Mouse (Mus musculus): ENCODE measurements around the gene Gm10974. TPM values are rescaled to one million over a fixed set of nuclear protein-coding genes. Genes with fewer than 3 reads are reported as not detected.

The Gm10974 gene
- polyA plus RNA-seq, 1 experiment from 2014 or later, result not detected

DNA sequence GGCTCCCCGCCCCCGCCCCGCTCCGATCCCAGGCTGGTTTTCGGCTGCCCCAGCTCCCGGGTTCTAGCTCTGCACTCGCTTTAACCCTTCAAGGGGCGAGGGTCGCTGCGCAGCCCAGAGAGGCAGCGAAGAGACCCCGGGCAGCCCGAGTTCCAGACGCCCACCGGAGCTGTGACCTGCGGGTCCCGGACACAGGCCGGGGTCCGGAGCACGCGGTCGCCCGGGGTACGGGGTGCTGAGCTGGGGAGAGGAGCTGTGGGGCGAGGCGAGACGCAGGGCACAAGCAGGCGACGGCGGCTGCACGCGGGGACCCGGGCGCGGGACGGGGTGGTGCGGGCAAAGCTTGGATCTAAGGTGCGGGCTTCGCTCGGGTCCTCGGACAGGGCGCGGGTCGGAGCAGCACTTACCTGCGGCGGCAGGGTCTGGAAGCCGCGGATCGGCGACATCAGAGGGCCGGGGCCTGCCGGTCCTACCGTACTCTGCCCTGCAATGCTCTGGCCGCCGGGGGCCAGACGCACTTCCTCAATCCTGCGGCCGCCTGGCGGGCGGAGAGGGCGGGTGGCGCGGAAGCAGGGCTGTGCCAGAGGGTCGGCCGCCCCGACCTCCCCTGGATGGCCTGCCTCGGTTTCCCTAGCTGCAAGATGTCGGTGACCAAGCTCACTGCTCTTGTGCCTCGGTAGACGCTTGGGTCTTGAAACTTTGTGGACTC lies 22.3 kb downstream of the Gm10974 start, which contains the start of gene Lrrk1:
TSS of gene Lrrk1 (minus strand) at position 538 of the 709 bp plus-strand sequence.
- Histone ChIP-seq H3K4me1 (peaks cover 6% of the 10 kb centered on the region; the same call in 1 of the 2 replicates), H3K36me3 (no peaks in the 10 kb centered on the region), H3K9ac (peak within 1 kb of the TSS; percentile 36), H3K4me2 (replicated peaks) (peak within 1 kb of the TSS; percentile 95), H3K4me3 (peak within 1 kb of the TSS; percentile 40), H3K9me3 (no peaks in the 10 kb centered on the region), H3K27ac (no peak within 1 kb of the TSS), H3K27me3 (replicated peaks) (0 out of 2 replicates have a peak, but pooled peaks cover 2% of the 10 kb centered on the region)
- WGBS, result under 1% methylated on average over 70 of the region's 70 CpGs
- ATAC-seq (ENCODE audit: low FRiP score, low read depth), result peak; percentile 87

- H3K4me1 ChIP-seq, result peaks cover 6% of the 10 kb centered on the region; the same call in 1 of the 2 replicates
- ATAC-seq (ENCODE audit: low FRiP score, low read depth), result peak; percentile 45; the same call in 1 of the 2 replicates
- H3K36me3 ChIP-seq, result no peaks in the 10 kb centered on the region
- H3K4me2 ChIP-seq (replicated peaks), result peak overlapping the region; percentile 95
- no peaks in the 10 kb centered on the region for H3K9me3 ChIP-seq
- 17% methylated on average over 28 of the region's 28 CpGs for WGBS
- H3K9ac ChIP-seq, result peak overlapping the region; percentile 36
- H3K27me3 ChIP-seq (replicated peaks), result 0 out of 2 replicates have a peak, but pooled peaks cover 2% of the 10 kb centered on the region
- no peak overlapping the region for H3K27ac ChIP-seq
- H3K4me3 ChIP-seq, result peak overlapping the region; percentile 40
Observed at GRCm38 (mm10) chr7:66388621-66389532, 23.2 kb downstream of the Gm10974 start.

- H3K9ac ChIP-seq, result no peak overlapping the region
- no peaks in the 10 kb centered on the region for H3K27me3 ChIP-seq (replicated peaks)
- no peak overlapping the region for H3K4me3 ChIP-seq
- 40% methylated on average over 3 of the region's 3 CpGs for WGBS
- H3K27ac ChIP-seq, result no peak overlapping the region
- H3K36me3 ChIP-seq, result no peaks in the 10 kb centered on the region
- no peaks in the 10 kb centered on the region for H3K9me3 ChIP-seq
- peaks cover 11% of the 10 kb centered on the region for H3K4me1 ChIP-seq
- no peak for ATAC-seq (ENCODE audit: low FRiP score, low read depth)
- H3K4me2 ChIP-seq (replicated peaks), result no peak overlapping the region
Observed at GRCm38 (mm10) chr7:66397288-66397687, 31.6 kb downstream of the Gm10974 start.

DNA sequence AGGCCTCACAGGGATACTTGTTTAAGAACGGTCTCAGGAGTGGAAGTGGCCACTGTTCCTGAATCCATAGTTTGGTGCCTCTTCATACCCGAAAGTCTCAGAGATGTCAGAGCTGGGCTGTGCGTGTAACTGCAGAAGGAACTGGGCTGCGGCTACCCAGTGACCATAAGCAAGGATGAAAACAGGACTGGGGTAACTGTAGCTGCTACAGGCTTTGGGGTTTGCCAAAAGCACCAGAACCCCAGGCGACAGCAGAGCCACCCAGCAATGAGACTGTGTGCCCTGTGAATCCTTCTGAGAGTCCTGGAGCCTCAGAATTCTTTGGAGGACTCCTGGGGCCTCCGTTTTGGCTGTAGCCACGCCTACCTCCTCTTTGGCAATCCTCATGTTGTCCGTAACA lies 35.9 kb downstream of the Gm10974 start:
- ATAC-seq (ENCODE audit: low FRiP score, low read depth), result no peak
- WGBS, result 42% methylated on average over 8 of the region's 8 CpGs

GRCm38 (mm10) chr7:66402876-66403275 lies 37.2 kb downstream of the Gm10974 start:
- 86% methylated on average over 5 of the region's 5 CpGs for WGBS
- Histone ChIP-seq H3K4me2 (replicated peaks) (no peak overlapping the region), H3K27me3 (replicated peaks) (no peaks in the 10 kb centered on the region), H3K9me3 (no peaks in the 10 kb centered on the region), H3K4me3 (no peak overlapping the region), H3K36me3 (no peaks in the 10 kb centered on the region), H3K27ac (no peak overlapping the region), H3K9ac (no peak overlapping the region), H3K4me1 (peaks cover 19% of the 10 kb centered on the region)
- no peak for ATAC-seq (ENCODE audit: low FRiP score, low read depth)

More for the DNA sequence above, 35.9 kb downstream of the Gm10974 start:
- Histone ChIP-seq H3K9ac (no peak overlapping the region), H3K4me2 (replicated peaks) (no peak overlapping the region), H3K27me3 (replicated peaks) (no peaks in the 10 kb centered on the region), H3K4me3 (no peak overlapping the region), H3K4me1 (peaks cover 19% of the 10 kb centered on the region), H3K27ac (no peak overlapping the region), H3K36me3 (no peaks in the 10 kb centered on the region), H3K9me3 (no peaks in the 10 kb centered on the region)

GRCm38 (mm10) chr7:66404141-66404540 lies 38.4 kb downstream of the Gm10974 start:
- Histone ChIP-seq H3K36me3 (no peaks in the 10 kb centered on the region), H3K27me3 (replicated peaks) (no peaks in the 10 kb centered on the region), H3K9ac (no peak overlapping the region), H3K4me1 (peaks cover 19% of the 10 kb centered on the region), H3K4me3 (no peak overlapping the region), H3K4me2 (replicated peaks) (no peak overlapping the region), H3K27ac (no peak overlapping the region), H3K9me3 (no peaks in the 10 kb centered on the region)
- ATAC-seq (ENCODE audit: low FRiP score, low read depth), result no peak
- whole genome bisulfite sequencing, result 61% methylated on average over 10 of the region's 10 CpGs

DNA sequence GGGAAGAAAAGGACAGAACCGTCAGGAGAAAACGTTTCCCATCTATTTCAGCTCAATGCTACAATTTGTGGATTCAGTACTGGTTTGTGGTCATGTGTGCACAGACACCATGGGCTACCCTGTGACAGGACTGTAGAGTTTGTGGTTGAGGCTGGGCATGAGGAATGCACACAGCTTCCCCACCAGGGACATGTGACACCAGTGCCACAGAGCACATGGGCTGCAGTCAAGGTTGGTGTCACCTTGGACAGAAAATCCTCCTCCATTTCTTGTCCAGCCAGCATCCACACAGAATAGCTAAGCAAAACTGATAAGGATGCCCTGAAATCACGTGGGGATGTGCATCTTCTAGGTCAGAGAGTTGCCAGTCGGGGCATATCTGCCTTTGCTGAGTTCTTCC lies 39.1 kb downstream of the Gm10974 start:
- no peak for ATAC-seq (ENCODE audit: low FRiP score, low read depth)
- Histone ChIP-seq H3K4me1 (peaks cover 19% of the 10 kb centered on the region), H3K36me3 (no peaks in the 10 kb centered on the region), H3K27me3 (replicated peaks) (no peaks in the 10 kb centered on the region), H3K4me3 (no peak overlapping the region), H3K9me3 (no peaks in the 10 kb centered on the region), H3K27ac (no peak overlapping the region), H3K4me2 (replicated peaks) (no peak overlapping the region), H3K9ac (no peak overlapping the region)
- WGBS, result 75% methylated on average over 4 of the region's 4 CpGs

- H3K27me3 ChIP-seq (replicated peaks), result no peaks in the 10 kb centered on the region
- no peaks in the 10 kb centered on the region for H3K36me3 ChIP-seq
- peaks cover 19% of the 10 kb centered on the region for H3K4me1 ChIP-seq
- no peak overlapping the region for H3K9ac ChIP-seq
- no peaks in the 10 kb centered on the region for H3K9me3 ChIP-seq
- no peak overlapping the region for H3K4me2 ChIP-seq (replicated peaks)
- no peak for ATAC-seq (ENCODE audit: low FRiP score, low read depth)
- WGBS, result 67% methylated on average over 11 of the region's 11 CpGs
- H3K27ac ChIP-seq, result no peak overlapping the region
- no peak overlapping the region for H3K4me3 ChIP-seq
Observed at GRCm38 (mm10) chr7:66405541-66405940, 39.8 kb downstream of the Gm10974 start.

GRCm38 (mm10) chr7:66405951-66406721 lies 40.4 kb downstream of the Gm10974 start:
- Histone ChIP-seq H3K9me3 (no peaks in the 10 kb centered on the region), H3K4me1 (peaks cover 14% of the 10 kb centered on the region), H3K4me3 (no peak overlapping the region), H3K9ac (no peak overlapping the region), H3K4me2 (replicated peaks) (no peak overlapping the region), H3K36me3 (no peaks in the 10 kb centered on the region), H3K27me3 (replicated peaks) (no peaks in the 10 kb centered on the region), H3K27ac (no peak overlapping the region)
- no peak for ATAC-seq (ENCODE audit: low FRiP score, low read depth)
- WGBS, result 50% methylated on average over 13 of the region's 13 CpGs

GRCm38 (mm10) chr7:66406971-66407370 lies 41.3 kb downstream of the Gm10974 start:
- Histone ChIP-seq H3K4me1 (peaks cover 7% of the 10 kb centered on the region), H3K9ac (no peak overlapping the region), H3K4me2 (replicated peaks) (no peak overlapping the region), H3K36me3 (no peaks in the 10 kb centered on the region), H3K27me3 (replicated peaks) (no peaks in the 10 kb centered on the region), H3K9me3 (no peaks in the 10 kb centered on the region), H3K4me3 (no peak overlapping the region), H3K27ac (no peak overlapping the region)
- ATAC-seq (ENCODE audit: low FRiP score, low read depth), result no peak
- WGBS, result 78% methylated on average over 8 of the region's 8 CpGs

DNA sequence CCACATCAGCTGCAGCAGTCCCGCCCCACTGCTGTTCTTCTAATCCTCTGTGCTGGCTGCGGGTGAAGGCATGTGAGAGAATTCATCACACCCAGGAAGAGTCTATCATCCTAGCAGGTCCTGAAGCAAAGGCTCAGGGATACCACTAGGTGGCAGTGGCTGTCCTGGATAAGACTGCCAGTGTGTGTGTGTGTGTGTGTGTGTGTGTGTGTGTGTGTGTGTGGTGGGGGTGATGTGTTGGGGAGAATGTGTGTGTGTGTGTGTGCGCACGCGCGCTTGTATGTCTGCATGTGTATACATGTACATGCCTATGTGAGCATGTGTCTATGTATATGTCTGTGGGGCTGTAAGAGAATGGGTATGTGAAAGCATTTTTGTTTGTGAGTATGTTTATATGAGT lies 43.7 kb downstream of the Gm10974 start:
- Histone ChIP-seq H3K4me3 (no peak overlapping the region), H3K4me1 (peaks cover 7% of the 10 kb centered on the region), H3K27ac (no peak overlapping the region), H3K27me3 (replicated peaks) (no peaks in the 10 kb centered on the region), H3K4me2 (replicated peaks) (no peak overlapping the region), H3K36me3 (no peaks in the 10 kb centered on the region), H3K9me3 (no peaks in the 10 kb centered on the region), H3K9ac (no peak overlapping the region)
- ATAC-seq (ENCODE audit: low FRiP score, low read depth), result peak; percentile 30; the same call in 1 of the 2 replicates
- 70% methylated on average over 6 of the region's 6 CpGs for WGBS

DNA sequence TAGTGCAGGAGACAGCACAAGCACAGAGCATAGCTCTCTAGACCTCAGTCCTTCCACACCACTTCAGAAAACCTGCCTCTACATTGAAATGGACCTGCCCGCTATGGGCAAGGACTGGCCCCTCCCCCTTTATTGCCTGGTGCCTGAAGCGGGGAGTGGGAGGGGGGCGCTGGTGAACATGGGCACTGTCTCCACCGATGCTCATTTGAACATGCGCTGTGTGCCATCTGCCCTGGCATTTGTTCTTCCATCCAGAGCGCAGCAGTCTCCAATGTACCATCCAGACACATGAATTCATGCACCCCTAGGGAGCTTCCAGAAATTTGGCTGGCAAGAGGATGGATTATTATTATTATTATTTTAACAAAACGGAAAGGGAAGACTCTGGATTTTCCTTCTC lies 47.4 kb downstream of the Gm10974 start:
- WGBS, result 74% methylated on average over 7 of the region's 7 CpGs
- ATAC-seq (ENCODE audit: low FRiP score, low read depth), result no peak
- Histone ChIP-seq H3K9me3 (no peaks in the 10 kb centered on the region), H3K9ac (no peak overlapping the region), H3K4me1 (no peaks in the 10 kb centered on the region), H3K27me3 (replicated peaks) (no peaks in the 10 kb centered on the region), H3K27ac (no peak overlapping the region), H3K4me2 (replicated peaks) (no peak overlapping the region), H3K36me3 (no peaks in the 10 kb centered on the region), H3K4me3 (no peak overlapping the region)
